Mouse (Mus musculus) monocyte, adult 2 months (primary cell): ENCODE measurements around the gene Ankib1.
A peak's percentile ranks its signal among the peaks of the same experiment; 100 is the strongest.

Experiments
- DNase-seq, 2 experiments: peaks; one replicate each; pipeline ENCODE4 v3.0.0; 2022; ENCODE audit warnings: low spot score in 2 of 2, low read depth in 1 of 2

The Ankib1 gene

GRCm38 (mm10) chr5:3647708-3648121 lies 155.0 kb downstream of the Ankib1 start:
- DNase-seq = peak; percentile 48 to 71

- no peak for DNase-seq
Observed at GRCm38 (mm10) chr5:3646991-3647707, 155.6 kb downstream of the Ankib1 start.

- DNase-seq = no peak
Observed at GRCm38 (mm10) chr5:3646539-3646938, 156.2 kb downstream of the Ankib1 start.

GRCm38 (mm10) chr5:3645326-3645725 lies 157.4 kb downstream of the Ankib1 start:
- no peak for DNase-seq

GRCm38 (mm10) chr5:3644621-3645020 lies 158.1 kb downstream of the Ankib1 start:
- DNase-seq = no peak
